Mouse (Mus musculus): ENCODE data around the gene Ccdc194. TPM values are rescaled to one million over a fixed set of nuclear protein-coding genes. Genes with fewer than 3 reads are reported as not detected.
A peak's percentile ranks its signal among the peaks of the same experiment; 100 is the strongest.

The Ccdc194 gene
- polyA plus RNA-seq, 1 experiment from 2014 or later = 0.13 TPM

DNA sequence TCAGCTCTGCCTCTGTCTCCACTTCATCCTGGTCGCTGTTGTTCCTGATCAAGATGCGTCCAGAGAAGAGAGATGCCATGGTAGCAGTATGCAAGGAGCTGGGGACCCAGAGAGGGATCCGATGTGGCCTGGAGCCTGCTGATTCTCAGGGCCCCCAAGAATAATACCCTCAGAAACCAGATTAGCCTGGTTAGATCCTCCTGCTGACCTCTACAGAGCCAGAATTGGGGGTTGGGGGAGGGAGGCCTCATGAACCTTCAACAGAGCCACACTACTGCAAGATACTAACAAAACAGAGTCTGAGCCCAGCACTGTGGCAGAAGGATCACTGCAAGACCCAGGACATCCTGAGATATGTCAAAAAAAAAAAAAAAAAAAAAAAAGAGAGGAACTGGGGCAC lies 41.0 kb upstream of the Ccdc194 start, which contains the start of gene Nxnl1:
Gene Nxnl1, minus strand, starts transcription at position 101 of the 400 bp plus-strand sequence.
- Histone ChIP-seq H3K4me1 (peaks cover 34% of the 10 kb centered on the region), H3K27me3 (replicated peaks) (peaks cover 44% of the 10 kb centered on the region), H3K9me3 (replicated peaks) (no peaks in the 10 kb centered on the region), H3K4me3 (replicated peaks) (no peak within 1 kb of the TSS), H3K36me3 (no peaks in the 10 kb centered on the region), H3K4me2 (no peak within 1 kb of the TSS), H3K27ac (replicated peaks) (no peak within 1 kb of the TSS), H3K9ac (replicated peaks) (no peak within 1 kb of the TSS)
- WGBS = 72% methylated on average over 3 of the region's 3 CpGs
- ATAC-seq (ENCODE audit: low FRiP score) = no peak

DNA sequence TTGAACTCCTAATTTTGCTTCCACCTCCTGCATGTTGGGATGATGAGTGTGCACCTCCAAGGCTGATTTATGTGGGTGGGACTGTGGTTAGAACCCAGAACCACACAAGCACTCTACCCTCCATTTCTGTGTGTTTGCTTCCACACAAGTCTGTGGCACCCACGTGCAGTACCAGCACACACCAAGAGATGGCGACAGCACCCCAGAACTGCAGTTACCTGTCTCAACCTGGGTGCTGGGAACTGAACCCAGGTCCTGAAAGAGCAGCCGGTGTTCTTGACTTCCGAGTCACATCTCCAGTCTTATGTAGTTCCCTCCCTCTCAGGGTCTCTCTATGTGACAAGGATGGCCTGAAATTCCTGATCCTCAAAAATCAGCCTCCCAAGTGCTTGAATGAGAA lies 38.5 kb upstream of the Ccdc194 start:
- Histone ChIP-seq H3K9me3 (replicated peaks) (no peaks in the 10 kb centered on the region), H3K27me3 (replicated peaks) (peaks cover 68% of the 10 kb centered on the region), H3K4me3 (replicated peaks) (no peak overlapping the region), H3K4me2 (no peak overlapping the region), H3K36me3 (no peaks in the 10 kb centered on the region), H3K9ac (replicated peaks) (no peak overlapping the region), H3K4me1 (peaks cover 21% of the 10 kb centered on the region), H3K27ac (replicated peaks) (no peak overlapping the region)
- 88% methylated on average over 4 of the region's 4 CpGs for WGBS
- ATAC-seq (ENCODE audit: low FRiP score) = no peak

GRCm38 (mm10) chr8:71562751-71563150 lies 37.2 kb upstream of the Ccdc194 start:
- no peak overlapping the region for H3K27ac ChIP-seq (replicated peaks)
- peak overlapping the region; percentile 37 for H3K9ac ChIP-seq (replicated peaks)
- peak; percentile 51; the same call in 1 of the 2 replicates for ATAC-seq (ENCODE audit: low FRiP score)
- H3K27me3 ChIP-seq (replicated peaks) = peaks cover 80% of the 10 kb centered on the region
- peak overlapping the region; percentile 32 for H3K4me3 ChIP-seq (replicated peaks)
- WGBS = under 1% methylated on average over 33 of the region's 33 CpGs
- H3K4me1 ChIP-seq = peaks cover 19% of the 10 kb centered on the region
- no peaks in the 10 kb centered on the region for H3K36me3 ChIP-seq
- H3K9me3 ChIP-seq (replicated peaks) = no peaks in the 10 kb centered on the region
- peak overlapping the region; percentile 56 for H3K4me2 ChIP-seq

DNA sequence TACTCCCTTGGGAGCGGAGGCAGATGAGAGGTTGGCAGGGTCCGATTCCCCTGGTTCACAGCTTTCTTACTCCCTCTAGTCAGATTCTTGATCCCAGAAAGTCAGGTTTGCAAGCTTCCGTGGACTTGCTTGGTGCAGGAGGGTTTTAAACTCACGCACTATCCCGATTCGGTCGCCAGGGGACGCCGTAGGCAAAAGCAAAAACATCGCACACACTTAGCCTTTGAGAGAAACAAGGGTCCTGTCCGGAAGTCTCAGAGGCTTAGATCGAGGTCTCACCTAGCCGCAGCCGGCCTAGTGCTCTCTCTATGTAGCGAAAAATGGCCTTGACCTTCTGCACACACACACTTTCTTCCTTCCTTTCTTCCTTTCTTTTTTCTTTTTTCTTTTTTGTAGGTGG lies 35.9 kb upstream of the Ccdc194 start:
- 4% methylated on average over 15 of the region's 15 CpGs for WGBS
- Histone ChIP-seq H3K4me2 (no peak overlapping the region), H3K9me3 (replicated peaks) (no peaks in the 10 kb centered on the region), H3K4me3 (replicated peaks) (no peak overlapping the region), H3K36me3 (no peaks in the 10 kb centered on the region), H3K4me1 (peaks cover 19% of the 10 kb centered on the region), H3K27me3 (replicated peaks) (peaks cover 85% of the 10 kb centered on the region), H3K27ac (replicated peaks) (no peak overlapping the region), H3K9ac (replicated peaks) (no peak overlapping the region)
- ATAC-seq (ENCODE audit: low FRiP score) = peak; percentile 34; the same call in 1 of the 2 replicates

DNA sequence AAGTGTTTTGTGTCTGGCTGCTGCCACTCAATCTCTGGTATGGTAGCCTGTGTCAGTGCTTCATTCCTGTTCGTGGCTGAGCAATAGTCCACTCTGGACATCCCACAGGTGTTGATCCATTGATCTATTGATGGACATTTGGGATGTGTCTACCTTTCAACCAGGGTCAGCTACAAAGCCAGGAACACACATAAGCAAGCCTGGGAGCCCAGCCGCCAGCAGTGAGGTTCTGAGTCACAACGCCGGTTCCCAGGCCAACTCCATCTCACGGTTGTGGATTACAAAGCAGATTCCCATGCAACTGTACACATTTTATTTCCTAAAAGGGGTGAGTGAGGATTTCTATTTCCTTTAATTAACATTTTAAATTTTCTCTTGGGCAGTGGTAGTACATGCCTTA lies 35.3 kb upstream of the Ccdc194 start:
- 85% methylated on average over 5 of the region's 5 CpGs for WGBS
- H3K9me3 ChIP-seq (replicated peaks) = no peaks in the 10 kb centered on the region
- no peak for ATAC-seq (ENCODE audit: low FRiP score)
- H3K4me3 ChIP-seq (replicated peaks) = no peak overlapping the region
- H3K27me3 ChIP-seq (replicated peaks) = peaks cover 85% of the 10 kb centered on the region
- H3K27ac ChIP-seq (replicated peaks) = no peak overlapping the region
- H3K4me1 ChIP-seq = peaks cover 19% of the 10 kb centered on the region
- H3K4me2 ChIP-seq = no peak overlapping the region
- no peak overlapping the region for H3K9ac ChIP-seq (replicated peaks)
- no peaks in the 10 kb centered on the region for H3K36me3 ChIP-seq

GRCm38 (mm10) chr8:71560071-71560470 lies 34.6 kb upstream of the Ccdc194 start:
- Histone ChIP-seq H3K4me1 (peaks cover 19% of the 10 kb centered on the region), H3K27me3 (replicated peaks) (peaks cover 92% of the 10 kb centered on the region), H3K9ac (replicated peaks) (no peak overlapping the region), H3K27ac (replicated peaks) (no peak overlapping the region), H3K4me3 (replicated peaks) (no peak overlapping the region), H3K4me2 (no peak overlapping the region), H3K36me3 (no peaks in the 10 kb centered on the region), H3K9me3 (replicated peaks) (no peaks in the 10 kb centered on the region)
- no peak for ATAC-seq (ENCODE audit: low FRiP score)
- 86% methylated on average over 3 of the region's 3 CpGs for WGBS

DNA sequence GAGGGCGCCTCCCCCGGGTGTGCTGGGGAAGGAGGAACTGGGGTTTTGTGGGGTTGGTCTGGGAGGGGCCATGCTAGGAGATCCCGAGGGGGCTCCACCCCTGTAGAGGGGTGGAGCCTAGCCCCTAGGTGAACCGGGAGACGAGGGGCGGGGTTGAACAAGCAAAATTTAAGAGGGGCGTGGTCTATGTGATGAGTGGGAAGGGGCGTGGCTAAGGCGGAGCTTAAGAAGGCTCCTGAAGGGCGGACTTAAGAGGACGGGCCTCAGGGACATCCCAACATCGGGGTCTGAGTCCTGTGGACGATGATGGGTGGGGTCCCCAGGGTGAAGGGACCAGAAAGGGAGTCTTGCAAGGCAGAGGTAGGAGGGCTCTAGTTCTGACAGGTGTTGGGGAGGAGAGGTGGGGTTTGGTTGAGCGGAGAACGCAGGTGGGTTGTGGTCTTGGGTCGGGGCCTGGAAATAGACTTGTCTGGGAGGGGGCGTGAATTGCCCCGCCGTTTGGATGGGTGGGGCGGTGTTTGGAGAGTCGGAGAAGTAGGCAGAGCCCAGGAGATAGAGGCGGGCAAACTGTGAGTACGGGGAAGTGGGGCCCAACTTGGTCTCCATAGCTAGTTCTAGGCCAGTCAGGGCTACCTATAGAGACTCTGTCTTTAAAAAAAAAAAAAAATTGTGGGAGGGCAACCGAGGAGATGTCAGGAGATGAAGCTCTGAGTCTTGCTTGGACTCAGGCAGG lies 33.6 kb upstream of the Ccdc194 start:
- WGBS = 2% methylated on average over 24 of the region's 24 CpGs
- no peaks in the 10 kb centered on the region for H3K9me3 ChIP-seq (replicated peaks)
- no peak overlapping the region for H3K27ac ChIP-seq (replicated peaks)
- H3K27me3 ChIP-seq (replicated peaks) = peaks cover 88% of the 10 kb centered on the region
- no peak for ATAC-seq (ENCODE audit: low FRiP score)
- H3K4me2 ChIP-seq = peak overlapping the region; percentile 49
- H3K36me3 ChIP-seq = no peaks in the 10 kb centered on the region
- no peak overlapping the region for H3K9ac ChIP-seq (replicated peaks)
- peaks cover 19% of the 10 kb centered on the region for H3K4me1 ChIP-seq
- H3K4me3 ChIP-seq (replicated peaks) = peak overlapping the region; percentile 17

DNA sequence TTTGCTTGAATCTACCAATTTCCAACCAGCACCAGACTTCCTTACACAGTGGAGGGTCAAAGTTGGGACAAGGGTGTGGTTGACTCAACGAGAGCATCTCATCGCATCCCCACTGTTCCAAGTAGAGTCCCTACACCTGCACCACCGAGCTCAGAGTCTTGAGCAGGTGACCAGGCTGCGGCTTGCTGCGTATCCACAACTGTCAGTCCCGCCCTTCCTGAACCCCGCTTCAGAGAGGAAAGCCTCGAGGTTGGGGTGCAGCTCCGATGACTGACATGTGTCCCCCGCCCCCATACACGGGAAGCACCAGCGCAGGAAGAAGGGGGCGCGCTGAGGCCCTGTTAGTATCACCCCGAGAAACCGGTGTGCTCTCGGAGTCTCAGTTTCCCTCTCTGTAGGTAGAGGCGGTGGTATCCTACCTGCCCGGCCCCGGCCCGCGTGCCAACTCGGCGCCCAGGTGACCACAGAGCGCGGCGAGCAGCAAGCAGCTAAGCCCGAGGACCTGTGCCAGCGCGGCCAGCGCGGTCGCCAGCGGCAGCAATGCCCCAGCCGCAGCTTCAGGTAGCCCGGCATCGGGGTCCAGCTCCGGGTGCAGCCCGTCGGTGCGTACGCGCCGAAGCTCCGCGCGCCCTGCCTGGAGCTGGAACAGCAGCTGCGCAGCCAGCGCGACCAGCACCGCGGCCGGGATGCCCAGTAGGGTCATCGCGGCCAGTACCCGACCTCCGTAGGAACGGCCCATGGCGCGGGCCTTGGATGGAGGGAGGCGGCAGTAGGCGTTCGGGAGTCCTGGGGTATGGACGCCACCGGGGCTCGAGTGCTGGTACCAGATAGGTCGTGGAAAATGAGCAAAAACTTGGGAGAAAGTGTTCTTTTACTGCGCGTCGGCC lies 32.8 kb upstream of the Ccdc194 start, which contains the start of gene Tmem221:
Gene Tmem221, minus strand, starts transcription at position 801 of the 887 bp plus-strand sequence.
- peaks cover 82% of the 10 kb centered on the region for H3K27me3 ChIP-seq (replicated peaks)
- ATAC-seq (ENCODE audit: low FRiP score) = no peak
- no peak within 1 kb of the TSS for H3K9ac ChIP-seq (replicated peaks)
- peaks cover 19% of the 10 kb centered on the region for H3K4me1 ChIP-seq
- H3K4me3 ChIP-seq (replicated peaks) = peak within 1 kb of the TSS; percentile 17
- H3K9me3 ChIP-seq (replicated peaks) = no peaks in the 10 kb centered on the region
- no peak within 1 kb of the TSS for H3K27ac ChIP-seq (replicated peaks)
- no peaks in the 10 kb centered on the region for H3K36me3 ChIP-seq
- WGBS = 4% methylated on average over 70 of the region's 70 CpGs
- peak within 1 kb of the TSS; percentile 49 for H3K4me2 ChIP-seq

GRCm38 (mm10) chr8:71554644-71555043 lies 29.1 kb upstream of the Ccdc194 start:
- Histone ChIP-seq H3K27ac (replicated peaks) (no peak overlapping the region), H3K9me3 (replicated peaks) (no peaks in the 10 kb centered on the region), H3K9ac (replicated peaks) (no peak overlapping the region), H3K36me3 (no peaks in the 10 kb centered on the region), H3K27me3 (replicated peaks) (peaks cover 47% of the 10 kb centered on the region), H3K4me2 (no peak overlapping the region), H3K4me1 (peaks cover 10% of the 10 kb centered on the region), H3K4me3 (replicated peaks) (no peak overlapping the region)
- ATAC-seq (ENCODE audit: low FRiP score) = no peak
- 91% methylated on average over 2 of the region's 2 CpGs for WGBS

- H3K4me1 ChIP-seq = peaks cover 8% of the 10 kb centered on the region
- H3K9me3 ChIP-seq (replicated peaks) = no peaks in the 10 kb centered on the region
- H3K4me2 ChIP-seq = no peak overlapping the region
- whole genome bisulfite sequencing = 71% methylated on average over 6 of the region's 6 CpGs
- no peak overlapping the region for H3K9ac ChIP-seq (replicated peaks)
- H3K36me3 ChIP-seq = no peaks in the 10 kb centered on the region
- H3K27ac ChIP-seq (replicated peaks) = no peak overlapping the region
- no peak overlapping the region for H3K4me3 ChIP-seq (replicated peaks)
- no peak for ATAC-seq (ENCODE audit: low FRiP score)
- peaks cover 40% of the 10 kb centered on the region for H3K27me3 ChIP-seq (replicated peaks)
Measured at GRCm38 (mm10) chr8:71554001-71554400, 28.5 kb upstream of the Ccdc194 start.

GRCm38 (mm10) chr8:71552770-71553169 lies 27.3 kb upstream of the Ccdc194 start:
- ATAC-seq (ENCODE audit: low FRiP score) = no peak
- 74% methylated on average over 6 of the region's 6 CpGs for WGBS
- no peaks in the 10 kb centered on the region for H3K4me1 ChIP-seq

More at GRCm38 (mm10) chr8:71552770-71553169, 27.3 kb upstream of the Ccdc194 start:
- Histone ChIP-seq H3K4me3 (replicated peaks) (no peak overlapping the region), H3K36me3 (peaks cover 10% of the 10 kb centered on the region), H3K9ac (replicated peaks) (no peak overlapping the region), H3K4me2 (no peak overlapping the region), H3K9me3 (replicated peaks) (no peaks in the 10 kb centered on the region), H3K27ac (replicated peaks) (no peak overlapping the region), H3K27me3 (replicated peaks) (peaks cover 28% of the 10 kb centered on the region)

Measured in neural tube, embryonic 15.5 days (tissue).